Mouse (Mus musculus): ENCODE results near the gene Fbxl16.

Gene Fbxl16

DNA sequence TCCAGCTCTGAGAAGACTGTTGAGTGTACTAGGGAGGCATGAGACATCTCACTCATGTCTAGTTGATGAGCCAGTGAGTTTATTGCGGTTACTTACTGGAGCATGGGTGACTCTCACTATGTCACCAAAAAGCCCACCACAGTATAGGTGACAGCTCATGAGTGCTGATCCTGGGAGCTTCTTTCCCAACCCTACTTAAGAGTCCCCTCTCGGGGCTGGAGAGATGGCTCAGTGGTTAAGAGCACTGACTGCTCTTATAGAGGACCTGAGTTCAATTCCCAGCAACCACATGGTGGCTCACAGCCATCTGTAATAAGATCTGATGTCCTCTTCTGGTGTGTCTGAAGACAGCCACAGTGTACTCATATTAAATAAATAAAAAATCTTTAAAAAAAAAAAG, 61.1 kb downstream of the Fbxl16 start:
- no peak for DNase-seq (ENCODE audit: extremely low read depth, low read depth, low spot score)

Measured in fat pad, adult 2 months (tissue).